Mouse (Mus musculus): ENCODE measurements at regions not wholly inside any gene's neighbourhood (a gene's known extent, or its start where the extent isn't known, plus 50 kb on each side); places are given as distances from the start of the nearest gene placed in this dataset.

GRCm38 (mm10) chr8:109012655-109013054 is 481.2 kb upstream of the Pmfbp1 start:
- no peak for DNase-seq

GRCm38 (mm10) chr8:109013577-109013976 is 480.2 kb upstream of the Pmfbp1 start:
- no peak for DNase-seq

GRCm38 (mm10) chr8:109014746-109015145 is 479.1 kb upstream of the Pmfbp1 start:
- peak; percentile 2 to 7 for DNase-seq

- no peak for DNase-seq
These were observed 474.3 kb upstream of the Pmfbp1 start for GRCm38 (mm10) chr8:109019565-109019964.

GRCm38 (mm10) chr8:109020102-109020501 is 473.7 kb upstream of the Pmfbp1 start:
- DNase-seq = no peak

GRCm38 (mm10) chr8:109027923-109028322 is 465.9 kb upstream of the Pmfbp1 start:
- no peak for DNase-seq

GRCm38 (mm10) chr8:109053608-109054007 is 440.2 kb upstream of the Pmfbp1 start:
- no peak for DNase-seq

GRCm38 (mm10) chr8:109059152-109059551 is 434.7 kb upstream of the Pmfbp1 start:
- DNase-seq = no peak

- DNase-seq = no peak
These were observed 431.5 kb upstream of the Pmfbp1 start for GRCm38 (mm10) chr8:109062376-109062775.

GRCm38 (mm10) chr8:109073715-109074114 is 420.1 kb upstream of the Pmfbp1 start:
- DNase-seq = no peak

- DNase-seq = no peak
These were observed 418.8 kb upstream of the Pmfbp1 start for GRCm38 (mm10) chr8:109075006-109075405.

GRCm38 (mm10) chr8:109079223-109079622 is 414.6 kb upstream of the Pmfbp1 start:
- no peak for DNase-seq

- no peak for DNase-seq
These were observed 412.5 kb upstream of the Pmfbp1 start for GRCm38 (mm10) chr8:109081295-109081694.

GRCm38 (mm10) chr8:109085134-109085533 is 408.7 kb upstream of the Pmfbp1 start:
- DNase-seq = no peak

GRCm38 (mm10) chr8:109087781-109088180 is 406.0 kb upstream of the Pmfbp1 start:
- no peak for DNase-seq

GRCm38 (mm10) chr8:109099671-109100070 is 394.2 kb upstream of the Pmfbp1 start:
- no peak for DNase-seq

GRCm38 (mm10) chr8:109101416-109101815 is 392.4 kb upstream of the Pmfbp1 start:
- DNase-seq = no peak

- DNase-seq = no peak
These were observed 389.0 kb upstream of the Pmfbp1 start for GRCm38 (mm10) chr8:109104798-109105326.

- DNase-seq = no peak
These were observed 388.1 kb upstream of the Pmfbp1 start for GRCm38 (mm10) chr8:109105693-109106092.

GRCm38 (mm10) chr8:109106971-109107370 is 386.9 kb upstream of the Pmfbp1 start:
- DNase-seq = no peak

GRCm38 (mm10) chr8:109107762-109108161 is 386.1 kb upstream of the Pmfbp1 start:
- no peak for DNase-seq

- DNase-seq = no peak
These were observed 384.4 kb upstream of the Pmfbp1 start for GRCm38 (mm10) chr8:109109390-109109789.

GRCm38 (mm10) chr8:109121776-109122175 is 372.1 kb upstream of the Pmfbp1 start:
- no peak for DNase-seq

- no peak for DNase-seq
These were observed 351.2 kb upstream of the Pmfbp1 start for GRCm38 (mm10) chr8:109142495-109143158.

- DNase-seq = no peak
These were observed 342.1 kb upstream of the Pmfbp1 start for GRCm38 (mm10) chr8:109151711-109152110.
